Mouse (Mus musculus) urinary bladder, adult 18-20 months (tissue): ENCODE measurements around the gene Vipr1.

Experiments used
- DNase-seq, 2 experiments: peaks; one replicate each; pipeline ENCODE4 v3.0.0; 2022; ENCODE audit warnings: low spot score in 2 of 2, mixed read lengths in 2 of 2

Vipr1 gene

DNA sequence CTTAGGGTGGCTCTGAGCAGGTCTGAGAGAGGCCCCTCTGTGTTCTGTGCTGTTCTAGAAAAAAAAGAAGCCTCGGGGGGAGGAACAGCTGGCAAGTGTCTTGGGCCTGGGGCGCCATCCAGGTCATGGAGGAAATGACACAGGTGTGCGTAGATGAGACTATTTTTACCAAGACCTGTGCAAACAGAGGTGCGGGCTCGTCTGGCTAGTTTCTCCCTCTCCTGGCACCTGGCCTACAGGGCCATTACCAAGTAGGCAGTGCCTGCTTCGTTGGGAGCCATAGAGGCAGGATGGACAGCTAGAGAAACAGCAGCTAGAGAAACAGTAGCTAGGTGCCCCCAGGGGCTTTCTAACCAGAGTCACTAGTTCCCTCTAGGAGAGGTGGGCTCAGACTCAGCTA lies 9.2 kb upstream of the Vipr1 start:
- peak in 1 of 2 experiments; percentile 29 for DNase-seq

- no peak for DNase-seq
These were observed 6.5 kb upstream of the Vipr1 start for GRCm38 (mm10) chr9:121635835-121636576.

- DNase-seq: no peak
These were observed 2.7 kb upstream of the Vipr1 start for GRCm38 (mm10) chr9:121639790-121640189.

DNA sequence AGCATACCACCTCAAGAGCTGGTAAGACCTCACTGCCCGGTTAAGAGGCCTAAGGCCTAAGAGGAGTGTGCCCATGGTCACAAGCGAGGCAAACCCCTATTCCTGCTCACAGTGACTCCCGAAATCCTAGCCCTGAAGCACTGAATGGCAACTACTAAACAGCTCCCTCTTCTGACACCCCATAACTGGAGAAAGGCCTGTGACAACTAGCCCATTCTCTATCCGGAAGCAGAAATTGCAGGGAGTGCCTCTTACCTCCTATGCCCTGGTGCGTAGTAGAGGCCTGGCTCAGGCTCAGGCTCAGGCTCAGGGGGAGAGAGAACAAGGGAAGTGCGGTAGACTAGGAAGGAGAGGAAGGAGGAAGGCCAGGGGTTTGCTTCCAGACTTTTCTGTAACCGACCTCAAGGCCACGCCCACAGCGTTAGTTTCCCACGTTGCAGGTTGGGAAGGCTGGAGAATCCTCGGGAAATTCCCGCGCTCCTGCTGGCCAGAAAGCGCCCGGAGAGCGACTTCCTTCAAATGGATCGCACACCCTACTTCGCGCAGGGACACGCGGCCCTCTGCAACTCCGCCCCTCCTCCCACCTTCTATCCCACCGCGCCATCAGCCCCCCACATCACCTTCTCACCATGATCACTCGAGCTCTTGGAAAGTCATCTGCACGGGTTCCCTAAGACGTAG lies 1.1 kb upstream of the Vipr1 start:
- DNase-seq: no peak

DNA sequence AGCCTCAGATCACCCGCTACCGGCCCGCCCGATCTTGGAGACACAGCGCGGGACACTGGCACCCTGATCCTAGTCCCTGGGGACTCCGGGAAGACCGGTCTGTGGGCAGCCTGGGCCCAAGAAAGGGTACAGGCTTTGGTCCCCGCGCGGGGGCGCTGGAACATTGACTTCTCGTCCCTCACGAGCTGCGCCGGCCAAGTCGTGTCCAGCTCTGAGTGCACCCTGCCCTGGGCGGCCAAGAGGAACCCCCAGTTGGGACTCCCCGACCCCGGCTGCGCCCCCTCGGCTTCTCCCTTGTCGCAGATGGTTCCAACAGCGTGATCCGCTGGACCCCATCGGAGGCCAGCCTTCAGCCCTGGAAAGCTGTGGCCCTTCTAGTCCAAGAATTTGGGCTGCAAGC lies 515 bp upstream of the Vipr1 start, which contains the start of gene Lyzl4:
Lyzl4 (minus strand) TSS at position 96 of the 400 bp plus-strand sequence.
- DNase-seq: peak; percentile 72 to 90

DNA sequence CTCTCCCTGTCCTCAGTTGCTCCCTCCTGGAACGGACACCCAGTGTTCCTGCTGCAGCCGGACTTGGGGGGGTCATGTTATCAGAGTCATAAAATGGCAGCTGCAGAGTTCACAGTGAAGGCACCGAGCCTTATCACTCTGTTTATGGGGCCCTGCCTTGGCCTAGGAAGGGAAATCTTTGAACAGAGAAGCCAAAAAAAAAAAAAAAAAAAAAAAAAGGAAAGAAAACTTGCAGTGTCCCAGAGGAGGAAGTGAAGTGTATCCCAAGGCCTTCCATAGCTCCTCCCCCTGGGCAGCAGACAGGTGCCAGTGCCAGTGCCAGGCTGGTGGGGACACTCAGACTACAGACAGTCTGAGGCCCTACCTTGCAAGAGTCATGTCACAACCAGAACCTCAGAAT lies 2.3 kb downstream of the Vipr1 start:
- no peak for DNase-seq

DNA sequence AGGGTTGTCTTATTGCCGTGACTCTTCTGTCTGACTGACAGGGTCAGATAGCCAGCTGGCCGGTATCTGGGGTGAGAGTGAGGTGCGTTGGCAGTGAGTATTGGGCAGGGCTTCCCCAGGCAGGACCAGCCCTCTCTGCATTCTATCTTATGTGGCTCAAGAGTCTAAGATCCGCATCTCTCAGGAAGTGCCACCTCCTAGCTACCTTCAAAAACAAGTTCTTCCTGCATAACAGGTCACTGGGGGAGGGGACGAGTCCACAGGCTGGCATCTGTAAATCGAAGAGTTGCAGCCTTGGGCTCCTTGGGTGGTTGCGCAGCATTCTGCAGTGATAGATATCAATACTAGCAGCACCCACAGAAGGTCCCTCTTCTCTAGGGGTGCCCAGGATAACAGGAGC lies 4.5 kb downstream of the Vipr1 start:
- DNase-seq: peak in 1 of 2 experiments; percentile 56

- DNase-seq: no peak
These were observed 11.2 kb downstream of the Vipr1 start for GRCm38 (mm10) chr9:121653668-121654067.

DNA sequence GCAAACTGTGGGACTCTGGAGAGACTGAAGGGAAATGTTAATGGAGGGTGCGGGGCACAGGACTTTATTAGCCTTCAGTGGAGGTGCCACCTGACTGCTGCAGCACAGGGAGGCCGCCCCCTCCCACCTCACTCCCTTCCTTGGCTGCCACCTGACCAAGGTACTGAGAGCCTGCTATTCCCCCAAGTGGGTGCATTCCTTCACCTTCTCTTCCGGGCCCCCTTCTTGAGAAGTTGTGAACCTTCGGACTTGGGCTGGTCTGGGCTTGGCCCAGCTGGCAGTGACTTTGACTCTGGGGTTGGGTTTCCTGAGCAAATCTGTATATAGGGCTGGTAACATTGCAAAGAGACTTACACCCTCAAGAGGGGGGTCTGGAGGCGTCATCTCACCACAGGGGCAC lies 13.8 kb downstream of the Vipr1 start:
- no peak for DNase-seq

- no peak for DNase-seq
These were observed 14.6 kb downstream of the Vipr1 start for GRCm38 (mm10) chr9:121657143-121657542.

DNA sequence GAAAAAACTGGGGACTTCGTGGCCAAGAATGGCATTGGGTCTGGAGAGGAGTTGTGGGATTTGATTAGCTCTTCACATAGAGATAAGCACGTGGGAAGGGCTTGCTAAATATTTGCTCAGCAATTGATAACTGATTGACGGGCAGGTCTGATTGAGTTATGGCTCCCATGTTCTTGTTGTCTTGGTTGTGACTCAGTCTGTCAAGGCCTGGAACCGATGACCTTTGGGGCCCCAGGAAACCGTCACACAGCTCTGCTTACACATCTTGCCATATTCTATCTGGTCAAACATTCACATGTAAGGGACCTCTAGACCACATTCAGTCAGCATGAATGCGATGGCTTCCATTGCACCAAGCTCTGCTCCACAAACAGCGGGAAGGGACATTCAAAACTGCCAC lies 15.7 kb downstream of the Vipr1 start:
- DNase-seq: no peak

GRCm38 (mm10) chr9:121659791-121660190 lies 17.3 kb downstream of the Vipr1 start:
- no peak for DNase-seq

GRCm38 (mm10) chr9:121663467-121663866 lies 21.0 kb downstream of the Vipr1 start:
- DNase-seq: no peak

GRCm38 (mm10) chr9:121664104-121664503 lies 21.6 kb downstream of the Vipr1 start:
- no peak for DNase-seq

- DNase-seq: no peak
These were observed 24.6 kb downstream of the Vipr1 start for GRCm38 (mm10) chr9:121666957-121667630.

GRCm38 (mm10) chr9:121667822-121668221 lies 25.3 kb downstream of the Vipr1 start:
- no peak for DNase-seq

DNA sequence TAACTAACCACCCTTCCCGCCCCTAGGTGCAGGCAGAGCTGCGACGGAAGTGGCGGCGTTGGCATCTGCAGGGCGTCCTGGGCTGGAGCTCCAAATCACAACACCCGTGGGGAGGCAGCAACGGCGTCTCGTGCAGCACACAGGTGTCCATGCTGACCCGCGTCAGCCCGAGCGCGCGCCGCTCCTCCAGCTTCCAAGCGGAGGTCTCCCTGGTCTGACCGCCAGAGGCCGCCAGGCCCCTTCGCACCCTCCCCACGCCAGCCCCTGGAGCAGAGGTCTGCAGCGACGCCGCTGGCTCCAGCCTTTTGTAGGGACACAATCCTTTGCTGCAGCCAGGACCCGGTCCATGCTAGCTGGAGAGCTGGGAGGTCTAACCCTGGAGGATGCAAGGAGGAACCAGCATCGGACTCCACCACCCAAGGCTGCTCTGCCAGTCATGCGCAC lies 26.9 kb downstream of the Vipr1 start:
- DNase-seq: peak; percentile 30 to 52

DNA sequence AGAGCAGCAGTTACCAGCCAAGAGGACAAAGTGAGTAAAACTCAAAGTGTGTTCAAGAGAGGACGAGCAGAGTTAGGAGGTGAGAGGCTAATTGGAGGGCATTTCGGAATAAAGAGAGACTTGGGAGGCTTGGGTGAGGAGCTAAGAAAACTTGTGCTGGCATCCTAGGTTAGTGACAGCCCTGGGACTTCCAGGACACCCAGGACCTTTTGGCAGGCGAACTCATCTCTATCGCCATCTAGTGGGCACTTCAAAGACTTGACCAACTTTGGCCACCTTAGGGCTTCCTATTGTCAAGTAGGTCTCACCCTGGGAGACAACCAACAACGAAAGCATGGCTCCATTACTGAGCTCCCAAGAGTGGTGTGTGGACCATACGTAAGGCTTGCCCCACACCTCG lies 28.8 kb downstream of the Vipr1 start:
- peak in 1 of 2 experiments; percentile 22 for DNase-seq

DNA sequence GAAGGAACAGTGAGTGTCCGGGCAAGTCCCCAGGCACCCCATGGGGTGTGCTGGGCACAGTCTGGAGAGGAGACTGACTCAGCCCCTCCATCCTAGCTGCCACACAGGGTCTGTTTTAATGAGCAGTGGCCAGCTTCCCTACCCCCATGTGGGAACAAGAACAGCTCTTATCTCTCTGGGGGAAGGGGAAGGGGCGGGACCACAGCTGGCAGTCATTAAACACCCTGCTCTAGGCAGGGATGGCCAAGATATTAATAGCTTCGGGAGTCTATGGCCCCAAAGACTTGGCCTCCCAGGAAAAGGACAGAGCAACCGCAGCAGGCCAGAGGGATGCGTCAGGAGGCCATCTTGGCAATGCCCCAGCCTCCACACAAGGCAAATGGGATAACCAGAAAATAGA lies 29.8 kb downstream of the Vipr1 start:
- DNase-seq: no peak

GRCm38 (mm10) chr9:121673716-121674115 lies 31.2 kb downstream of the Vipr1 start:
- no peak for DNase-seq

GRCm38 (mm10) chr9:121675011-121675410 lies 32.5 kb downstream of the Vipr1 start:
- DNase-seq: no peak

GRCm38 (mm10) chr9:121675556-121675955 lies 33.0 kb downstream of the Vipr1 start:
- DNase-seq: no peak

DNA sequence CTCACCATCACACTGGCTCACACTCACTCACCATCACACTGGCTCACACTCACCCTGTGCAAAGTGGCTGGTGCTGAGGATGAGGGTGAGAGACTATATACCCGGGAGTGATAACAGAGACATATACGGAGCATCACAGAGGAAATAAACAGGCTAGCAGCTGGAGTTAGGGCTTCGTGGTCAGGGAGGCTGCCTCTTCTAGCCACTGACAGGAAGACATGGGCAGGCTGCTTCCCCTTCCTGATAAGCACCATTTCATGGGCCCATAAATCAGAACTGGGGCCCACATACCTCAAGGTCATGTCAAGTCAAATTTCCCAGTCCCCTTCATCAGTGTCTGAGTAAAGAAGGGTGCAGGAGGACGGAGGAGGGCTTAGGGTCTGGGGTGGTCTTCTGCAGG lies 34.6 kb downstream of the Vipr1 start:
- no peak for DNase-seq
